Mouse (Mus musculus) spleen, adult 2 months (tissue): ENCODE measurements at regions not wholly inside any gene's neighbourhood (a gene's known extent, or its start where the extent isn't known, plus 50 kb on each side); places are given as distances from the start of the nearest gene placed in this dataset.

Experiments
- DNase-seq, 2 experiments: peaks; one replicate each; pipeline versions ENCODE4 v3.0.0 to v3.0.0-alpha.2; 2012 to 2021; ENCODE audit warnings: low spot score in 2 of 2, low read depth in 1 of 2
- H3K27ac ChIP-seq: fragments of 200-500 bp; 2 replicates; pipeline ENCODE4 v1.5.1; 2012; ENCODE audit warnings: low read length, inconsistent platforms; ENCODE audit not compliant: insufficient read depth
- H3K27me3 ChIP-seq: fragments of 200-500 bp; 2 replicates; pipeline ENCODE4 v1.6.1; 2012; ENCODE audit warnings: mild to moderate bottlenecking, moderate library complexity, low read length, inconsistent platforms; ENCODE audit not compliant: control insufficient read depth, insufficient read depth
- H3K36me3 ChIP-seq: fragments of 200-500 bp; 2 replicates; pipeline ENCODE4 v1.6.1; 2012; ENCODE audit warnings: mild to moderate bottlenecking, low read length, inconsistent platforms; ENCODE audit not compliant: control insufficient read depth, insufficient read depth
- H3K4me1 ChIP-seq: fragments of 200-500 bp; 2 replicates; pipeline ENCODE4 v1.6.1; 2011; ENCODE audit warnings: inconsistent platforms; ENCODE audit not compliant: control insufficient read depth, insufficient read depth, insufficient read length
- H3K4me3 ChIP-seq: fragments of 200-500 bp; 2 replicates; pipeline ENCODE4 v1.5.1; 2011; ENCODE audit warnings: mild to moderate bottlenecking, inconsistent platforms; ENCODE audit not compliant: insufficient read depth, insufficient read length; ENCODE audit errors: extremely low read depth
- CTCF ChIP-seq: fragments of 200-500 bp; IDR thresholded peaks from 2 replicates; pipeline ENCODE4 v1.5.1; 2011; ENCODE audit warnings: mild to moderate bottlenecking, inconsistent platforms; ENCODE audit not compliant: insufficient read depth, insufficient read length, insufficient replicate concordance; ENCODE audit errors: extremely low read depth
- POLR2A ChIP-seq: fragments of 200-500 bp; IDR thresholded peaks from 2 replicates; pipeline ENCODE4 v1.6.1; 2011; ENCODE audit warnings: low read depth, low read length, inconsistent platforms
- WGBS: fragments of 180-500 bp; shearing (Covaris S2); methylation state at CpG from one replicate; pipeline ENCODE4 v1.1.7; 2018; 5-methylcytosine and 5-hydroxymethylcytosine counted together

GRCm38 (mm10) chr13:3709982-3710618 is 76.3 kb downstream of the Asb13 start:
- 55% methylated on average over 7 of the region's 7 CpGs for WGBS
- DNase-seq: no peak
- Histone ChIP-seq H3K4me1 (no peaks in the 10 kb centered on the region), H3K27ac (no peak overlapping the region), H3K27me3 (no peaks in the 10 kb centered on the region), H3K36me3 (no peaks in the 10 kb centered on the region), H3K4me3 (no peak overlapping the region)
- TF ChIP-seq POLR2A: no peak
- no peak for TF ChIP-seq CTCF

- TF ChIP-seq CTCF: no peak
- no peaks in the 10 kb centered on the region for H3K36me3 ChIP-seq
- 89% methylated on average over 14 of the region's 14 CpGs for WGBS
- H3K27ac ChIP-seq: no peak overlapping the region
- no peaks in the 10 kb centered on the region for H3K27me3 ChIP-seq
- no peak overlapping the region for H3K4me3 ChIP-seq
- DNase-seq: no peak
- H3K4me1 ChIP-seq: no peaks in the 10 kb centered on the region
Observed at GRCm38 (mm10) chr13:3708896-3709631, 75.2 kb downstream of the Asb13 start.
